30 mouse cellular contexts compared by ENCODE assay signal in genomic region chr5:30490845-30491244, GRCm38 (mm10). TPM values are rescaled to one million over a fixed set of nuclear protein-coding genes. Genes with fewer than 3 reads are reported as not detected.
DNase-seq lines count a peak whose midpoint lies in the region; ATAC-seq lines count a peak whose summit lies in the region.
"Had no signal": no experiment of that assay in that cellular context is flagged by ENCODE, and none has a peak within 500 bp of the region (broad histone marks: within the 10 kb centered on the region; RNA-seq: fewer than 3 reads in every experiment).

No protein-coding gene starts in this region.

- H3K4me3 ChIP-seq in embryonic facial prominence, embryonic 14.5 days (ENCODE audit: low read depth, low read length): no peak overlapping the region
- no peak overlapping the region for H3K4me3 ChIP-seq in embryonic facial prominence, embryonic 10.5 days
- H3K4me3 ChIP-seq in lung, embryonic 15.5 days: no peak overlapping the region
- H3K4me3 ChIP-seq in intestine, embryonic 15.5 days (replicated peaks): no peak overlapping the region
- no peak overlapping the region for H3K4me3 ChIP-seq in stomach, embryonic 16.5 days (replicated peaks; ENCODE audit: low read length)
- H3K4me3 ChIP-seq: erythroblast, embryonic 14.5 days; forebrain, embryonic 12.5 days; heart, adult 2 months; hindbrain, embryonic 13.5 days; limb, embryonic 15.5 days; megakaryocyte, embryonic 14.5 days had no signal

- peaks cover 7% of the 10 kb centered on the region; the same call in 1 of the 2 replicates for H3K4me1 ChIP-seq in embryonic facial prominence, embryonic 14.5 days (ENCODE audit: control insufficient read depth, insufficient read depth, low read length)
- H3K4me1 ChIP-seq in embryonic facial prominence, embryonic 10.5 days: peaks cover 11% of the 10 kb centered on the region
- H3K4me1 ChIP-seq in lung, embryonic 15.5 days: peaks cover 24% of the 10 kb centered on the region
- H3K4me1 ChIP-seq in intestine, embryonic 15.5 days (replicated peaks): peaks cover 5% of the 10 kb centered on the region; the same call in 1 of the 2 replicates
- H3K4me1 ChIP-seq in stomach, embryonic 16.5 days (ENCODE audit: control insufficient read depth, insufficient read depth, low read length): peaks cover 6% of the 10 kb centered on the region; the same call in 1 of the 2 replicates
- H3K4me1 ChIP-seq: forebrain, embryonic 12.5 days; hindbrain, embryonic 13.5 days; megakaryocyte, embryonic 14.5 days had no signal

- H3K36me3 ChIP-seq in embryonic facial prominence, embryonic 14.5 days (ENCODE audit: control insufficient read depth, insufficient read depth, low read length): no peaks in the 10 kb centered on the region
- no peaks in the 10 kb centered on the region for H3K36me3 ChIP-seq in embryonic facial prominence, embryonic 10.5 days (replicated peaks)
- H3K36me3 ChIP-seq in lung, embryonic 15.5 days: no peaks in the 10 kb centered on the region
- H3K36me3 ChIP-seq in intestine, embryonic 15.5 days: no peaks in the 10 kb centered on the region
- no peaks in the 10 kb centered on the region for H3K36me3 ChIP-seq in stomach, embryonic 16.5 days (ENCODE audit: control insufficient read depth, insufficient read depth, low read length)
- H3K36me3 ChIP-seq: forebrain, embryonic 12.5 days; hindbrain, embryonic 13.5 days; limb, embryonic 15.5 days had no signal

- H3K27me3 ChIP-seq in embryonic facial prominence, embryonic 14.5 days (replicated peaks; ENCODE audit: control insufficient read depth, insufficient read depth, low read length): no peaks in the 10 kb centered on the region
- no peaks in the 10 kb centered on the region for H3K27me3 ChIP-seq in embryonic facial prominence, embryonic 10.5 days (replicated peaks; ENCODE audit: low read depth, poor library complexity, severe bottlenecking)
- H3K27me3 ChIP-seq in lung, embryonic 15.5 days: no peaks in the 10 kb centered on the region
- no peaks in the 10 kb centered on the region for H3K27me3 ChIP-seq in intestine, embryonic 15.5 days (replicated peaks)
- H3K27me3 ChIP-seq in stomach, embryonic 16.5 days (ENCODE audit: control insufficient read depth, insufficient read depth, low read length): no peaks in the 10 kb centered on the region
- H3K27me3 ChIP-seq: hindbrain, embryonic 13.5 days; limb, embryonic 15.5 days had no signal

- no peak overlapping the region for H3K9ac ChIP-seq in embryonic facial prominence, embryonic 14.5 days (ENCODE audit: low read depth, low read length)
- no peak overlapping the region for H3K9ac ChIP-seq in lung, embryonic 15.5 days
- no peak overlapping the region for H3K9ac ChIP-seq in intestine, embryonic 15.5 days
- no peak overlapping the region for H3K9ac ChIP-seq in stomach, embryonic 16.5 days (ENCODE audit: low read length)
- H3K9ac ChIP-seq: forebrain, embryonic 12.5 days; hindbrain, embryonic 13.5 days; limb, embryonic 15.5 days had no signal

- no peak for ATAC-seq in embryonic facial prominence, embryonic 14.5 days (ENCODE audit: low read depth)
- ATAC-seq in lung, embryonic 15.5 days (ENCODE audit: borderline replicate concordance, extremely low read depth, low FRiP score, low TSS enrichment): peak; percentile 74
- ATAC-seq in intestine, embryonic 15.5 days: peak; percentile 25; the same call in 1 of the 2 replicates
- peak; percentile 44; the same call in 1 of the 2 replicates for ATAC-seq in stomach, embryonic 16.5 days (ENCODE audit: insufficient read depth, low FRiP score)
- ATAC-seq: CD4-positive, CD25-positive, alpha-beta regulatory T cell, adult 4 months; inflammation-experienced regulatory T-cells, adult 6 months had no signal

- H3K27ac ChIP-seq in embryonic facial prominence, embryonic 14.5 days (replicated peaks; ENCODE audit: low read depth, low read length): no peak overlapping the region
- no peak overlapping the region for H3K27ac ChIP-seq in embryonic facial prominence, embryonic 10.5 days (replicated peaks)
- H3K27ac ChIP-seq in lung, embryonic 15.5 days: peak overlapping the region; percentile 77
- H3K27ac ChIP-seq in intestine, embryonic 15.5 days: peak overlapping the region; percentile 56
- H3K27ac ChIP-seq in stomach, embryonic 16.5 days (ENCODE audit: low read length): peak overlapping the region; percentile 73
- H3K27ac ChIP-seq: forebrain, embryonic 12.5 days; heart, adult 2 months; hindbrain, embryonic 13.5 days; limb, embryonic 15.5 days had no signal

- H3K9me3 ChIP-seq in embryonic facial prominence, embryonic 14.5 days (ENCODE audit: control insufficient read depth, low read length): no peaks in the 10 kb centered on the region
- no peaks in the 10 kb centered on the region for H3K9me3 ChIP-seq in embryonic facial prominence, embryonic 10.5 days
- no peaks in the 10 kb centered on the region for H3K9me3 ChIP-seq in lung, embryonic 15.5 days
- H3K9me3 ChIP-seq in intestine, embryonic 15.5 days: no peaks in the 10 kb centered on the region
- no peaks in the 10 kb centered on the region for H3K9me3 ChIP-seq in stomach, embryonic 16.5 days (replicated peaks; ENCODE audit: control insufficient read depth, low read length)
- H3K9me3 ChIP-seq: forebrain, embryonic 12.5 days; hindbrain, embryonic 13.5 days; limb, embryonic 15.5 days; megakaryocyte, embryonic 14.5 days had no signal

- WGBS in embryonic facial prominence, embryonic 14.5 days: 77% methylated on average over 5 of the region's 5 CpGs
- 91% methylated on average over 5 of the region's 5 CpGs for WGBS in embryonic facial prominence, embryonic 10.5 days
- 31% methylated on average over 5 of the region's 5 CpGs for WGBS in lung, embryonic 15.5 days
- 39% methylated on average over 5 of the region's 5 CpGs for WGBS in intestine, embryonic 15.5 days
- 47% methylated on average over 5 of the region's 5 CpGs for WGBS in stomach, embryonic 16.5 days

- peak; percentile 56 for DNase-seq in embryonic facial prominence, embryonic 14.5 days (ENCODE audit: low spot score)
- DNase-seq in embryonic facial prominence, embryonic 10.5 days (ENCODE audit: low spot score): no peak
- no peak for DNase-seq in lung, adult 18-20 months
- DNase-seq in layer of hippocampus, adult 9-10 months (ENCODE audit: low spot score): no peak
- DNase-seq: adrenal gland, postnatal 25 days; cerebellum, adult 9-10 months; gastrocnemius, postnatal 36 days; heart, adult 2 months; kidney, postnatal 4 days; layer of hippocampus, adult 9-11 months; left cerebral cortex, postnatal 4 days; midbrain, embryonic 14.5 days; right cerebral cortex, postnatal 14 days; thymus, adult 18-20 months; thymus, postnatal 36 days had no signal

- no peak overlapping the region for H3K4me2 ChIP-seq in embryonic facial prominence, embryonic 14.5 days (ENCODE audit: low read depth, low read length)
- no peak overlapping the region for H3K4me2 ChIP-seq in lung, embryonic 15.5 days
- no peak overlapping the region for H3K4me2 ChIP-seq in intestine, embryonic 15.5 days (replicated peaks)
- H3K4me2 ChIP-seq in stomach, embryonic 16.5 days (ENCODE audit: low read depth, low read length): no peak overlapping the region
- H3K4me2 ChIP-seq: forebrain, embryonic 12.5 days; hindbrain, embryonic 13.5 days; limb, embryonic 15.5 days had no signal

RNA-seq across cellular contexts. Expression of gene 1700001C02Rik, which starts 25.0 kb away (rescaled TPM):
- 1.00 and 5.9 TPM in 2 replicates for polyA plus RNA-seq in embryonic facial prominence, embryonic 14.5 days (2014; fragmentation: Nextera tagmentation; extraction: Ambion mirVana)
- not detected in 2 replicates for polyA plus RNA-seq in embryonic facial prominence, embryonic 10.5 days (2016; fragmentation: Nextera tagmentation; extraction: Ambion mirVana)
- polyA plus RNA-seq in lung, embryonic 15.5 days (2015; fragmentation: Nextera tagmentation; extraction: Ambion mirVana): 2.0 and 2.7 TPM in 2 replicates
- not detected in 2 replicates for polyA plus RNA-seq in intestine, embryonic 15.5 days (2015; fragmentation: Nextera tagmentation; extraction: Ambion mirVana)
- not detected in 2 replicates for polyA plus RNA-seq in stomach, embryonic 16.5 days (2015; fragmentation: Nextera tagmentation; extraction: Ambion mirVana)
- polyA plus RNA-seq: CD4-positive, CD25-positive, alpha-beta regulatory T cell, adult 4 months; embryonic facial prominence, embryonic 11.5 days; erythroblast, embryonic 14.5 days; forebrain, embryonic 12.5 days; heart, embryonic 14.5 days; inflammation-experienced regulatory T-cells, adult 6 months; kidney, embryonic 14.5 days; limb, embryonic 15.5 days; liver, embryonic 16.5 days; neural tube, embryonic 11.5 days had no signal

RNA-seq across cellular contexts. Expression of gene Otof, which starts 29.1 kb away (rescaled TPM):
- 0.47 and 0.54 TPM in 2 replicates for polyA plus RNA-seq in embryonic facial prominence, embryonic 14.5 days (2014; fragmentation: Nextera tagmentation; extraction: Ambion mirVana)
- 0.05 TPM in 1 of 2 replicates, not detected in the other for polyA plus RNA-seq in embryonic facial prominence, embryonic 10.5 days (2016; fragmentation: Nextera tagmentation; extraction: Ambion mirVana)
- polyA plus RNA-seq in lung, embryonic 15.5 days (2015; fragmentation: Nextera tagmentation; extraction: Ambion mirVana): 0.81 TPM in 2 replicates
- polyA plus RNA-seq in intestine, embryonic 15.5 days (2015; fragmentation: Nextera tagmentation; extraction: Ambion mirVana): 0.66 and 0.84 TPM in 2 replicates
- polyA plus RNA-seq in stomach, embryonic 16.5 days (2015; fragmentation: Nextera tagmentation; extraction: Ambion mirVana): 0.30 and 0.46 TPM in 2 replicates
- polyA plus RNA-seq: CD4-positive, CD25-positive, alpha-beta regulatory T cell, adult 4 months; erythroblast, embryonic 14.5 days; inflammation-experienced regulatory T-cells, adult 6 months; liver, embryonic 16.5 days had no signal

RNA-seq across cellular contexts. Expression of gene Cib4, which starts 54.8 kb away (rescaled TPM):
- polyA plus RNA-seq in embryonic facial prominence, embryonic 14.5 days (2014; fragmentation: Nextera tagmentation; extraction: Ambion mirVana): not detected in 2 replicates
- not detected in 2 replicates for polyA plus RNA-seq in embryonic facial prominence, embryonic 10.5 days (2016; fragmentation: Nextera tagmentation; extraction: Ambion mirVana)
- 0.26 TPM in 1 of 2 replicates, not detected in the other for polyA plus RNA-seq in lung, embryonic 15.5 days (2015; fragmentation: Nextera tagmentation; extraction: Ambion mirVana)
- not detected in 2 replicates for polyA plus RNA-seq in intestine, embryonic 15.5 days (2015; fragmentation: Nextera tagmentation; extraction: Ambion mirVana)
- not detected in 2 replicates for polyA plus RNA-seq in stomach, embryonic 16.5 days (2015; fragmentation: Nextera tagmentation; extraction: Ambion mirVana)
- polyA plus RNA-seq: CD4-positive, CD25-positive, alpha-beta regulatory T cell, adult 4 months; embryonic facial prominence, embryonic 11.5 days; erythroblast, embryonic 14.5 days; forebrain, embryonic 12.5 days; heart, adult 2 months; heart, embryonic 14.5 days; hindbrain, embryonic 13.5 days; inflammation-experienced regulatory T-cells, adult 6 months; kidney, embryonic 14.5 days; limb, embryonic 15.5 days; liver, embryonic 16.5 days; midbrain, embryonic 14.5 days; neural tube, embryonic 11.5 days had no signal

Comparison
In these comparisons a context has a peak if more than half of its experiments do, and no peak if none do; other contexts are left out.
1. H3K27ac ChIP-seq: peak in lung, embryonic 15.5 days (single experiment), intestine, embryonic 15.5 days (single experiment) and stomach, embryonic 16.5 days (single experiment); none in embryonic facial prominence, embryonic 14.5 days (single experiment) and embryonic facial prominence, embryonic 10.5 days (single experiment).